Comparison of ENCODE assay signal across 26 mouse cellular contexts in genomic region chr14:120710782-120711181, GRCm38 (mm10).
DNase-seq lines count a peak whose midpoint lies in the region; ATAC-seq and TF ChIP-seq lines count a peak whose summit lies in the region.
"Had no signal": no experiment of that assay in that cellular context is flagged by ENCODE, and none has a peak within 500 bp of the region (broad histone marks: within the 10 kb centered on the region; RNA-seq: fewer than 3 reads in every experiment).

No protein-coding gene starts in this region.

- no peaks in the 10 kb centered on the region for H3K79me2 ChIP-seq in heart, adult 2 months (replicated peaks; ENCODE audit: control insufficient read depth, insufficient read depth, low read length)

- no peak overlapping the region for H3K4me3 ChIP-seq in heart, adult 2 months
- no peak overlapping the region for H3K4me3 ChIP-seq in lung, embryonic 15.5 days
- H3K4me3 ChIP-seq in lung, postnatal 0 days (ENCODE audit: low read depth, low read length): no peak overlapping the region
- H3K4me3 ChIP-seq: embryonic facial prominence, embryonic 10.5 days; embryonic facial prominence, embryonic 12.5 days; forebrain, embryonic 10.5 days; forebrain, embryonic 12.5 days had no signal

- no peak overlapping the region for H3K9ac ChIP-seq in heart, adult 2 months (ENCODE audit: low read depth, low read length)
- no peak overlapping the region for H3K9ac ChIP-seq in lung, embryonic 15.5 days
- no peak overlapping the region for H3K9ac ChIP-seq in lung, postnatal 0 days (replicated peaks; ENCODE audit: low read depth)
- H3K9ac ChIP-seq: embryonic facial prominence, embryonic 12.5 days; forebrain, embryonic 12.5 days had no signal

- H3K36me3 ChIP-seq in heart, adult 2 months (ENCODE audit: control insufficient read depth, insufficient read depth, low read length): no peaks in the 10 kb centered on the region
- no peaks in the 10 kb centered on the region for H3K36me3 ChIP-seq in lung, embryonic 15.5 days
- H3K36me3 ChIP-seq in lung, postnatal 0 days (ENCODE audit: insufficient read depth, low read length): no peaks in the 10 kb centered on the region
- H3K36me3 ChIP-seq: embryonic facial prominence, embryonic 10.5 days; embryonic facial prominence, embryonic 12.5 days; forebrain, embryonic 10.5 days; forebrain, embryonic 12.5 days; G1E had no signal

- H3K27me3 ChIP-seq in heart, adult 2 months (ENCODE audit: control insufficient read depth, insufficient read depth, low read length): no peaks in the 10 kb centered on the region; the same call in 1 of the 2 replicates
- H3K27me3 ChIP-seq in lung, embryonic 15.5 days: no peaks in the 10 kb centered on the region; the same call in 1 of the 2 replicates
- no peaks in the 10 kb centered on the region for H3K27me3 ChIP-seq in lung, postnatal 0 days (replicated peaks; ENCODE audit: insufficient read depth, low read length)
- H3K27me3 ChIP-seq: CH12.LX; embryonic facial prominence, embryonic 12.5 days; forebrain, embryonic 12.5 days had no signal

- peak; percentile 61; the same call in 1 of the 2 replicates for ATAC-seq in lung, embryonic 15.5 days (ENCODE audit: borderline replicate concordance, extremely low read depth, low FRiP score, low TSS enrichment)
- peak; percentile 56 for ATAC-seq in lung, postnatal 0 days
- ATAC-seq: activated CD4-positive, CD25-positive, alpha-beta regulatory T cell, adult 4 months; CD4-positive, CD25-positive, alpha-beta regulatory T cell, adult 4 months; forebrain, embryonic 14.5 days; Patski had no signal

- no peak for TF ChIP-seq EP300 in heart, adult 2 months (IDR thresholded peaks at IDR 0.05; ENCODE audit: insufficient read depth, low read depth, low read length)
- no peak for TF ChIP-seq EP300 in lung, postnatal 0 days (IDR thresholded peaks at IDR 0.05)

- 66% methylated on average over 4 of the region's 4 CpGs for WGBS in heart, adult 2 months
- 44% methylated on average over 4 of the region's 4 CpGs for WGBS in lung, embryonic 15.5 days
- 54% methylated on average over 4 of the region's 4 CpGs for WGBS in lung, postnatal 0 days

- intact Hi-C loops in heart, adult 2 months (cut with DNase I): no loop called here

- H3K4me1 ChIP-seq in heart, adult 2 months (ENCODE audit: control insufficient read depth, insufficient read depth, low read length): no peaks in the 10 kb centered on the region
- peaks cover 26% of the 10 kb centered on the region for H3K4me1 ChIP-seq in lung, embryonic 15.5 days
- no peaks in the 10 kb centered on the region for H3K4me1 ChIP-seq in lung, postnatal 0 days (ENCODE audit: insufficient read depth, low read depth, low read length)
- H3K4me1 ChIP-seq: embryonic facial prominence, embryonic 10.5 days; embryonic facial prominence, embryonic 12.5 days; forebrain, embryonic 12.5 days had no signal

- TF ChIP-seq POLR2A in heart, adult 2 months (IDR thresholded peaks at IDR 0.05; ENCODE audit: insufficient read depth, low read depth, low read length): no peak

- peak; percentile 30 for DNase-seq in heart, adult 11 months
- no peak for DNase-seq in heart, adult 2 months
- no peak for DNase-seq in lung, postnatal 4 days
- DNase-seq in lung, postnatal 0 days (ENCODE audit: low spot score): peak; percentile 47
- no peak for DNase-seq in lung, postnatal 14 days
- no peak for DNase-seq in kidney, adult 18-20 months
- DNase-seq: adrenal gland, adult 8-10 months; adrenal gland, postnatal 14 days; adrenal gland, postnatal 36 days; B cell, adult 2 months; cerebellum, adult 11-12 months; cerebellum, adult 2 months; cerebellum, adult 9-10 months; cerebellum, postnatal 10 days; cerebellum, postnatal 25 days had no signal

- H3K9me3 ChIP-seq in lung, embryonic 15.5 days: no peaks in the 10 kb centered on the region
- no peaks in the 10 kb centered on the region for H3K9me3 ChIP-seq in lung, postnatal 0 days (ENCODE audit: low read length)
- H3K9me3 ChIP-seq: embryonic facial prominence, embryonic 10.5 days; embryonic facial prominence, embryonic 12.5 days; forebrain, embryonic 10.5 days; forebrain, embryonic 12.5 days had no signal

- no peak overlapping the region for H3K27ac ChIP-seq in heart, adult 2 months
- H3K27ac ChIP-seq in lung, embryonic 15.5 days: peak overlapping the region; percentile 51; the same call in 1 of the 2 replicates
- H3K27ac ChIP-seq in lung, postnatal 0 days (ENCODE audit: low read length): peak overlapping the region; percentile 33
- H3K27ac ChIP-seq: embryonic facial prominence, embryonic 10.5 days; embryonic facial prominence, embryonic 12.5 days; forebrain, embryonic 10.5 days; forebrain, embryonic 12.5 days had no signal

- no peak overlapping the region for H3K4me2 ChIP-seq in lung, embryonic 15.5 days
- H3K4me2 ChIP-seq in lung, postnatal 0 days (replicated peaks; ENCODE audit: low read depth, low read length): no peak overlapping the region
- H3K4me2 ChIP-seq: embryonic facial prominence, embryonic 12.5 days; forebrain, embryonic 12.5 days had no signal

- TF ChIP-seq CTCF in heart, adult 2 months (IDR thresholded peaks at IDR 0.05): no peak
- TF ChIP-seq CTCF in lung, postnatal 0 days (IDR thresholded peaks at IDR 0.05): no peak

Comparison
In these comparisons a context has a peak if more than half of its experiments do, and no peak if none do; other contexts are left out.
1. DNase-seq: peak in heart, adult 11 months (single experiment) and lung, postnatal 0 days (single experiment); none in heart, adult 2 months (0 of 2), lung, postnatal 4 days (0 of 2), lung, postnatal 14 days (single experiment) and kidney, adult 18-20 months (single experiment).